In the genomic region with DNA sequence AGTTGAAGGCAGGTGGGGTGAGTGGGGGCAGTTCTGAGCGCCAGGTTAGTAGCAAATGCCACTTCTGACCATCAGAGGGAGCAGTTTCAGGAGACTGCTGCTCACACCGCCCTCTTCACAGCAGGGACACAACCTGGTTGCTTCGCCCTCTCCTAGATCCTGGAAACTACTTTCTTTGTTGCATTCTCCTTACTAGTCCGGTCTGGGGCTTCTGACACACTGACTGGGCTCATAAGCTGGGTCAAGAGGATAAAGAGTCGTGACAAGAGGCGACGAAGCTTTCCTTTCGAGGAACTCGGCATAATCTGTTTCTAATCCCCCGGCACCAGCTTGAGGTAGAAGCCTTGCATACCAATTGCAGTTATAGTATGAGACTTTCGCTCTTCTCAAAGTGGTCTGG, we compare ENCODE assay signal across 8 mouse cellular contexts.
DNase-seq lines count a peak whose midpoint lies in the region; ATAC-seq and TF ChIP-seq lines count a peak whose summit lies in the region.

No protein-coding gene starts in this region.

- no peak overlapping the region for H3K27ac ChIP-seq in forebrain, postnatal 0 days (ENCODE audit: low read depth, low read length)
- H3K27ac ChIP-seq in hindbrain, postnatal 0 days, result no peak overlapping the region

- H3K9me3 ChIP-seq in forebrain, postnatal 0 days (ENCODE audit: low read length), result no peaks in the 10 kb centered on the region
- H3K9me3 ChIP-seq in hindbrain, postnatal 0 days (ENCODE audit: low read length), result no peaks in the 10 kb centered on the region

- TF ChIP-seq CTCF in forebrain, postnatal 0 days (IDR thresholded peaks at IDR 0.05; ENCODE audit: low read depth), result peak; percentile 57
- peak; percentile 70 for TF ChIP-seq CTCF in hindbrain, postnatal 0 days (IDR thresholded peaks at IDR 0.05; ENCODE audit: low read depth)

- peak overlapping the region; percentile 23; the same call in 1 of the 2 replicates for H3K4me2 ChIP-seq in forebrain, postnatal 0 days (ENCODE audit: low read depth)
- peak overlapping the region; percentile 44 for H3K4me2 ChIP-seq in hindbrain, postnatal 0 days (ENCODE audit: low read depth, low read length)

- 0 out of 2 replicates have a peak overlapping the region, but pooled peaks have one; percentile 1 for H3K4me3 ChIP-seq in forebrain, postnatal 0 days (ENCODE audit: low read depth, low read length)
- peak overlapping the region; percentile 20 for H3K4me3 ChIP-seq in hindbrain, postnatal 0 days (ENCODE audit: low read length)

- peak; percentile 30 for DNase-seq in Muller cell, postnatal 12 days (ENCODE audit: inconsistent ontology term)
- DNase-seq in cerebellum, adult 11 months, result peak; percentile 35
- DNase-seq in forebrain, postnatal 0 days, result no peak
- peak; percentile 48 for DNase-seq in hindbrain, postnatal 0 days (ENCODE audit: low spot score)
- peak; percentile 12 for DNase-seq in left cerebral cortex, adult 11 months (ENCODE audit: low spot score)
- peak; percentile 69 for DNase-seq in lung, postnatal 36 days
- peak; percentile 37 for DNase-seq in right cerebral cortex, adult 18-20 months
- DNase-seq in yolk sac, embryonic 10.5 days (ENCODE audit: low spot score), result peak; percentile 50

- no peaks in the 10 kb centered on the region for H3K4me1 ChIP-seq in forebrain, postnatal 0 days (ENCODE audit: insufficient read depth)
- H3K4me1 ChIP-seq in hindbrain, postnatal 0 days (ENCODE audit: insufficient read depth, low read length), result no peaks in the 10 kb centered on the region

- ATAC-seq in forebrain, postnatal 0 days, result 0 out of 2 replicates have a peak, but pooled peaks have one; percentile 16
- ATAC-seq in hindbrain, postnatal 0 days, result 0 out of 2 replicates have a peak, but pooled peaks have one; percentile 21

- H3K27me3 ChIP-seq in forebrain, postnatal 0 days (ENCODE audit: insufficient read depth, low read length), result no peaks in the 10 kb centered on the region
- H3K27me3 ChIP-seq in hindbrain, postnatal 0 days (ENCODE audit: insufficient read depth, low read length), result no peaks in the 10 kb centered on the region

- H3K9ac ChIP-seq in forebrain, postnatal 0 days, result no peak overlapping the region
- H3K9ac ChIP-seq in hindbrain, postnatal 0 days (replicated peaks; ENCODE audit: low read length), result no peak overlapping the region

- no peaks in the 10 kb centered on the region for H3K36me3 ChIP-seq in forebrain, postnatal 0 days (ENCODE audit: insufficient read depth)
- no peaks in the 10 kb centered on the region for H3K36me3 ChIP-seq in hindbrain, postnatal 0 days (ENCODE audit: insufficient read depth, low read length)

- 18% methylated on average over 11 of the region's 11 CpGs for WGBS in forebrain, postnatal 0 days
- 35% methylated on average over 11 of the region's 11 CpGs for WGBS in hindbrain, postnatal 0 days
